8 mouse cellular contexts compared by ENCODE assay signal in the genomic region with DNA sequence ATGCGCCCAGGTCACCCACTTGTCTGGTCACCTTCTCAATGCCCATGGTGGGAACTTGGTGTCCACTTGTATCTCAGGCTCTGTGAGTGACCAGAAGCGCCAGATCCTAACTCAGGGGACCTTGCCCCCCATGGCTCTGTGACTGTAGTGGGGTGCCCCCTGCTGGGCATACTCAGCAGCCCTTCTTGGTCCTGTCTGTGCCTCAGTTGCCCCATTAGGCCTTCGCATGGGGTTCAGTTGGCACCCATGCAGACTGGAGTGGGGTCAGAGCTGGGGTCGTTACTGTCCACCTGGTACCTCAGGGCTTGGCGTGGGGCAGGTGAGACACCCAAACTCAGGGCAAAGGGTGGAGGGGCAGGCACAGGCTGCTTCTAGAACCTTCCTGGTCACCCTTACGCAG. TPM values are rescaled to one million over a fixed set of nuclear protein-coding genes. Genes with fewer than 3 reads are reported as not detected.
DNase-seq lines count a peak whose midpoint lies in the region; ATAC-seq and TF ChIP-seq lines count a peak whose summit lies in the region.
"Had no signal": no experiment of that assay in that cellular context is flagged by ENCODE, and none has a peak within 500 bp of the region (broad histone marks: within the 10 kb centered on the region; RNA-seq: fewer than 3 reads in every experiment).

No protein-coding gene starts in this region.

- peaks cover 40% of the 10 kb centered on the region for H3K36me3 ChIP-seq in kidney, embryonic 14.5 days (ENCODE audit: control insufficient read depth, insufficient read depth, low read length)
- H3K36me3 ChIP-seq in ES-Bruce4 (ENCODE audit: control insufficient read depth, insufficient read depth, low read length, poor library complexity, severe bottlenecking) = no peaks in the 10 kb centered on the region

- no peak overlapping the region for H3K4me2 ChIP-seq in kidney, embryonic 14.5 days (replicated peaks; ENCODE audit: low read depth, low read length)
- H3K4me2 ChIP-seq: stomach, embryonic 15.5 days had no signal

- WGBS in kidney, embryonic 14.5 days = 87% methylated on average over 6 of the region's 6 CpGs

- no peaks in the 10 kb centered on the region for H3K9me3 ChIP-seq in kidney, embryonic 14.5 days (ENCODE audit: control insufficient read depth, low read length)
- H3K9me3 ChIP-seq in ES-Bruce4 (replicated peaks; ENCODE audit: control insufficient read depth, insufficient read depth, low read length, poor library complexity, severe bottlenecking) = no peaks in the 10 kb centered on the region
- H3K9me3 ChIP-seq: stomach, embryonic 15.5 days had no signal

- TF ChIP-seq EP300 in ES-Bruce4 (IDR thresholded peaks at IDR 0.05; ENCODE audit: insufficient read depth, low read depth, low read length) = no peak

- H3K4me3 ChIP-seq in kidney, embryonic 14.5 days (ENCODE audit: low read length) = no peak overlapping the region
- H3K4me3 ChIP-seq in ES-Bruce4 (ENCODE audit: low read depth, low read length) = no peak overlapping the region
- H3K4me3 ChIP-seq: stomach, embryonic 15.5 days had no signal

- TF ChIP-seq POLR2A in ES-Bruce4 (IDR thresholded peaks at IDR 0.05; ENCODE audit: insufficient read depth, low read length) = no peak

- TF ChIP-seq CTCF in ES-Bruce4 (IDR thresholded peaks at IDR 0.05; ENCODE audit: low read depth, low read length) = peak; percentile 59

- H3K4me1 ChIP-seq in kidney, embryonic 14.5 days (ENCODE audit: control insufficient read depth, insufficient read depth, low read length) = peaks cover 10% of the 10 kb centered on the region; the same call in 1 of the 2 replicates
- H3K4me1 ChIP-seq in ES-Bruce4 (ENCODE audit: control insufficient read depth, insufficient read depth, low read length) = peaks cover 16% of the 10 kb centered on the region

- H3K27ac ChIP-seq in kidney, embryonic 14.5 days (ENCODE audit: low read depth, low read length) = no peak overlapping the region
- H3K27ac ChIP-seq in ES-Bruce4 (ENCODE audit: insufficient read depth, low read length) = no peak overlapping the region
- H3K27ac ChIP-seq: stomach, embryonic 15.5 days had no signal

- no peaks in the 10 kb centered on the region; the same call in 1 of the 2 replicates for H3K27me3 ChIP-seq in kidney, embryonic 14.5 days (ENCODE audit: control insufficient read depth, insufficient read depth, low read length)
- H3K27me3 ChIP-seq in ES-Bruce4 (ENCODE audit: control insufficient read depth, insufficient read depth, low read length, poor library complexity, severe bottlenecking) = no peaks in the 10 kb centered on the region
- H3K27me3 ChIP-seq: stomach, embryonic 15.5 days had no signal

- ATAC-seq in kidney, embryonic 14.5 days (ENCODE audit: low FRiP score, low TSS enrichment) = no peak
- no peak for ATAC-seq in megakaryocyte, adult 5-6 weeks (ENCODE audit: poor library complexity, severe bottlenecking)

- peak; percentile 63 for DNase-seq in kidney, adult 18-20 months
- DNase-seq in brain, adult 2 months (ENCODE audit: low read depth, low spot score) = peak; percentile 34
- DNase-seq in lung, postnatal 14 days = peak; percentile 63
- no peak for DNase-seq in ovary, adult 18-20 months (ENCODE audit: low spot score)

- H3K9ac ChIP-seq in kidney, embryonic 14.5 days (ENCODE audit: low read depth, low read length) = no peak overlapping the region
- H3K9ac ChIP-seq in ES-Bruce4 (ENCODE audit: low read depth, poor library complexity, severe bottlenecking) = no peak overlapping the region
- H3K9ac ChIP-seq: stomach, embryonic 15.5 days had no signal

RNA-seq across cellular contexts. Expression of a gene that starts 6.0 kb away (rescaled TPM):
- 132 and 147 TPM in 2 replicates for polyA plus RNA-seq in kidney, embryonic 14.5 days (2014; fragmentation: Nextera tagmentation; extraction: Ambion mirVana)
- polyA plus RNA-seq in ES-Bruce4 (2011; ENCODE audit: insufficient read depth, insufficient read length, low read depth, missing spikeins) = 47.6 and 55.3 TPM in 2 replicates
- total RNA-seq in megakaryocyte, adult 5-6 weeks (2015) = 10.6 and 15.7 TPM in 2 replicates
- total RNA-seq in megakaryocyte, adult 5-6 weeks (2017) = 7.8 TPM in 2 replicates

RNA-seq across cellular contexts. Expression of a gene that starts 16.6 kb away (rescaled TPM):
- 0.19 and 0.29 TPM in 2 replicates for polyA plus RNA-seq in kidney, embryonic 14.5 days (2014; fragmentation: Nextera tagmentation; extraction: Ambion mirVana)
- polyA plus RNA-seq in ES-Bruce4 (2011; ENCODE audit: insufficient read depth, insufficient read length, low read depth, missing spikeins) = not detected in 2 replicates
- not detected in 2 replicates for total RNA-seq in megakaryocyte, adult 5-6 weeks (2015)
- 0.18 TPM in 1 of 2 replicates, not detected in the other for total RNA-seq in megakaryocyte, adult 5-6 weeks (2017)

RNA-seq across cellular contexts. Expression of a gene that starts 27.1 kb away (rescaled TPM):
- polyA plus RNA-seq in kidney, embryonic 14.5 days (2014; fragmentation: Nextera tagmentation; extraction: Ambion mirVana) = 12.0 and 12.3 TPM in 2 replicates
- 31.1 and 36.5 TPM in 2 replicates for polyA plus RNA-seq in ES-Bruce4 (2011; ENCODE audit: insufficient read depth, insufficient read length, low read depth, missing spikeins)
- 36.7 and 38.7 TPM in 2 replicates for total RNA-seq in megakaryocyte, adult 5-6 weeks (2015)
- total RNA-seq in megakaryocyte, adult 5-6 weeks (2017) = 59.2 and 67.8 TPM in 2 replicates

RNA-seq across cellular contexts. Expression of a gene that starts 30.2 kb away (rescaled TPM):
- polyA plus RNA-seq in kidney, embryonic 14.5 days (2014; fragmentation: Nextera tagmentation; extraction: Ambion mirVana) = 18.8 and 27.8 TPM in 2 replicates
- 54.6 and 61.1 TPM in 2 replicates for polyA plus RNA-seq in ES-Bruce4 (2011; ENCODE audit: insufficient read depth, insufficient read length, low read depth, missing spikeins)
- 51.6 and 52.2 TPM in 2 replicates for total RNA-seq in megakaryocyte, adult 5-6 weeks (2015)
- total RNA-seq in megakaryocyte, adult 5-6 weeks (2017) = 52.1 and 53.2 TPM in 2 replicates

RNA-seq across cellular contexts. Expression of a gene that starts 32.9 kb away (rescaled TPM):
- 102 and 137 TPM in 2 replicates for polyA plus RNA-seq in kidney, embryonic 14.5 days (2014; fragmentation: Nextera tagmentation; extraction: Ambion mirVana)
- polyA plus RNA-seq in ES-Bruce4 (2011; ENCODE audit: insufficient read depth, insufficient read length, low read depth, missing spikeins) = 49.4 and 56.5 TPM in 2 replicates
- 118 and 121 TPM in 2 replicates for total RNA-seq in megakaryocyte, adult 5-6 weeks (2015)
- 92.1 and 134 TPM in 2 replicates for total RNA-seq in megakaryocyte, adult 5-6 weeks (2017)
